ENCODE assay signal across 23 mouse cellular contexts in the genomic region with DNA sequence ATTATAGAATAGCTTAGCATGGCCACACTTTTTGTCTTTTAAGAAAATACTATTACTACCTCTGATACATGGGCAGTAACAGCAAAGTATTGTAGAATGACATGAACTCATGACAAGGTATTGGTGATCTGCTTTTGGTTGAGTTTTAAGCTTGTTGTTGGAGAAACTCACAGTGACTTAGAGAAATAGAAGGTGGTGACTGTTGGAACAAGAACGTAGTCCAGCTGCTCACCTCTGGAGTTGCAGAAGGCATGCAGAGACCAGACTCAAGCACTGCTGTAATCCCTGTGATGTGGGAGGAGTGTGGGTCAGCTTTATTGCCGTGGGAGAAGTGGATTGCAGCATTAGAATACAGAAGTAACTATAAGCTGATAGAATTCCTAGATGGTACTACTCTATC.
"Had no signal": no experiment of that assay in that cellular context is flagged by ENCODE, and none has a peak within 500 bp of the region (broad histone marks: within the 10 kb centered on the region; RNA-seq: fewer than 3 reads in every experiment).

No protein-coding gene starts in this region.

- H3K27ac ChIP-seq: heart, adult 2 months; heart, embryonic 13.5 days; heart, embryonic 15.5 days; hindbrain, embryonic 13.5 days; hindbrain, embryonic 15.5 days; hindbrain, postnatal 0 days; kidney, embryonic 15.5 days; limb, embryonic 13.5 days; limb, embryonic 15.5 days; liver, embryonic 14.5 days had no signal

- H3K9me3 ChIP-seq: heart, embryonic 13.5 days; heart, embryonic 15.5 days; hindbrain, embryonic 13.5 days; hindbrain, embryonic 15.5 days; kidney, embryonic 15.5 days; limb, embryonic 13.5 days; limb, embryonic 15.5 days had no signal

- H3K4me2 ChIP-seq: heart, embryonic 11.5 days; heart, embryonic 13.5 days; heart, embryonic 15.5 days; hindbrain, embryonic 13.5 days; hindbrain, embryonic 15.5 days; kidney, embryonic 15.5 days; limb, embryonic 13.5 days; limb, embryonic 15.5 days; liver, embryonic 11.5 days had no signal

- H3K4me3 ChIP-seq: heart, adult 2 months; heart, embryonic 13.5 days; heart, embryonic 15.5 days; hindbrain, embryonic 13.5 days; hindbrain, embryonic 15.5 days; kidney, embryonic 15.5 days; limb, embryonic 13.5 days; limb, embryonic 15.5 days had no signal

- H3K4me1 ChIP-seq: heart, embryonic 15.5 days had no signal

- ATAC-seq: hindbrain, postnatal 0 days; intestine, embryonic 16.5 days had no signal

- DNase-seq: gastrocnemius, postnatal 14 days; heart, adult 11 months; heart, adult 2 months; heart, postnatal 14 days; heart, postnatal 36 days; kidney, adult 11 months; kidney, postnatal 10 days; kidney, postnatal 25 days; layer of hippocampus, adult 9-11 months; layer of hippocampus, postnatal 36 days; left cerebral cortex, postnatal 4 days had no signal

- H3K9ac ChIP-seq: heart, embryonic 13.5 days; heart, embryonic 15.5 days; hindbrain, embryonic 13.5 days; hindbrain, embryonic 15.5 days; kidney, embryonic 15.5 days; limb, embryonic 13.5 days; limb, embryonic 15.5 days; liver, embryonic 14.5 days had no signal

- H3K36me3 ChIP-seq: heart, embryonic 13.5 days; heart, embryonic 15.5 days; hindbrain, embryonic 13.5 days; hindbrain, embryonic 15.5 days; kidney, embryonic 15.5 days; limb, embryonic 13.5 days; limb, embryonic 15.5 days had no signal

- H3K27me3 ChIP-seq: heart, embryonic 13.5 days; heart, embryonic 15.5 days; hindbrain, embryonic 13.5 days; hindbrain, embryonic 15.5 days; kidney, embryonic 15.5 days; limb, embryonic 13.5 days; limb, embryonic 15.5 days had no signal
